Mouse (Mus musculus): ENCODE data around the gene Pax5. TPM values are rescaled to one million over a fixed set of nuclear protein-coding genes. Genes with fewer than 3 reads are reported as not detected.

The Pax5 gene
- polyA plus RNA-seq, 1 experiment from 2014 or later: 9.0 TPM

GRCm38 (mm10) chr4:44518923-44519322 is 191.4 kb downstream of the Pax5 start:
- ATAC-seq (ENCODE audit: low FRiP score, low read depth): no peak; the same call in 1 of the 2 replicates
- H3K27me3 ChIP-seq: peaks cover 54% of the 10 kb centered on the region
- no peak overlapping the region for H3K27ac ChIP-seq (replicated peaks)
- H3K4me2 ChIP-seq (replicated peaks): no peak overlapping the region
- H3K9me3 ChIP-seq: no peaks in the 10 kb centered on the region
- peaks cover 6% of the 10 kb centered on the region; the same call in 1 of the 2 replicates for H3K4me1 ChIP-seq
- H3K9ac ChIP-seq (replicated peaks): no peak overlapping the region
- H3K36me3 ChIP-seq: no peaks in the 10 kb centered on the region
- 43% methylated on average over 11 of the region's 11 CpGs for WGBS
- no peak overlapping the region for H3K4me3 ChIP-seq

GRCm38 (mm10) chr4:44513981-44514380 is 196.3 kb downstream of the Pax5 start:
- H3K4me2 ChIP-seq (replicated peaks): no peak overlapping the region
- 83% methylated on average over 4 of the region's 4 CpGs for WGBS
- H3K27ac ChIP-seq (replicated peaks): no peak overlapping the region
- H3K4me1 ChIP-seq: peaks cover 14% of the 10 kb centered on the region
- no peak overlapping the region for H3K4me3 ChIP-seq
- H3K27me3 ChIP-seq: peaks cover 47% of the 10 kb centered on the region
- no peak overlapping the region for H3K9ac ChIP-seq (replicated peaks)
- no peak for ATAC-seq (ENCODE audit: low FRiP score, low read depth)
- no peaks in the 10 kb centered on the region for H3K9me3 ChIP-seq
- no peaks in the 10 kb centered on the region for H3K36me3 ChIP-seq

- H3K9me3 ChIP-seq: no peaks in the 10 kb centered on the region
- peaks cover 43% of the 10 kb centered on the region for H3K27me3 ChIP-seq
- H3K9ac ChIP-seq (replicated peaks): no peak overlapping the region
- H3K4me2 ChIP-seq (replicated peaks): no peak overlapping the region
- H3K4me1 ChIP-seq: peaks cover 21% of the 10 kb centered on the region
- ATAC-seq (ENCODE audit: low FRiP score, low read depth): no peak
- no peak overlapping the region for H3K4me3 ChIP-seq
- no peak overlapping the region for H3K27ac ChIP-seq (replicated peaks)
- 16% methylated on average over 7 of the region's 7 CpGs for WGBS
- H3K36me3 ChIP-seq: no peaks in the 10 kb centered on the region
Observed at GRCm38 (mm10) chr4:44511682-44512081, 198.6 kb downstream of the Pax5 start.

- 0 out of 2 replicates have a peak overlapping the region, but pooled peaks have one; percentile 20 for H3K27ac ChIP-seq (replicated peaks)
Observed at GRCm38 (mm10) chr4:44508386-44509226, 201.7 kb downstream of the Pax5 start.

GRCm38 (mm10) chr4:44507861-44508260 is 202.4 kb downstream of the Pax5 start:
- H3K27me3 ChIP-seq: peaks cover 25% of the 10 kb centered on the region
- ATAC-seq (ENCODE audit: low FRiP score, low read depth): no peak
- H3K4me3 ChIP-seq: no peak overlapping the region

More at GRCm38 (mm10) chr4:44508386-44509226, 201.7 kb downstream of the Pax5 start:
- H3K4me1 ChIP-seq: peaks cover 21% of the 10 kb centered on the region
- H3K27me3 ChIP-seq: peaks cover 30% of the 10 kb centered on the region
- peak; percentile 27; the same call in 1 of the 2 replicates for ATAC-seq (ENCODE audit: low FRiP score, low read depth)
- no peak overlapping the region for H3K9ac ChIP-seq (replicated peaks)
- H3K36me3 ChIP-seq: no peaks in the 10 kb centered on the region
- no peak overlapping the region for H3K4me3 ChIP-seq
- H3K9me3 ChIP-seq: no peaks in the 10 kb centered on the region
- peak overlapping the region; percentile 19; the same call in 1 of the 2 replicates for H3K4me2 ChIP-seq (replicated peaks)
- WGBS: 38% methylated on average over 25 of the region's 25 CpGs

GRCm38 (mm10) chr4:44504998-44505397 is 205.3 kb downstream of the Pax5 start:
- Histone ChIP-seq H3K4me3 (no peak overlapping the region), H3K9me3 (no peaks in the 10 kb centered on the region), H3K4me2 (replicated peaks) (no peak overlapping the region), H3K4me1 (peaks cover 27% of the 10 kb centered on the region), H3K9ac (replicated peaks) (no peak overlapping the region), H3K27ac (replicated peaks) (no peak overlapping the region), H3K27me3 (peaks cover 19% of the 10 kb centered on the region), H3K36me3 (no peaks in the 10 kb centered on the region)
- WGBS: 78% methylated on average over 7 of the region's 7 CpGs
- no peak for ATAC-seq (ENCODE audit: low FRiP score, low read depth)

More at GRCm38 (mm10) chr4:44507861-44508260, 202.4 kb downstream of the Pax5 start:
- WGBS: 73% methylated on average over 14 of the region's 14 CpGs
- H3K9ac ChIP-seq (replicated peaks): no peak overlapping the region
- no peaks in the 10 kb centered on the region for H3K9me3 ChIP-seq
- peaks cover 21% of the 10 kb centered on the region for H3K4me1 ChIP-seq
- H3K4me2 ChIP-seq (replicated peaks): peak overlapping the region; percentile 19; the same call in 1 of the 2 replicates
- H3K36me3 ChIP-seq: no peaks in the 10 kb centered on the region
- 0 out of 2 replicates have a peak overlapping the region, but pooled peaks have one; percentile 20 for H3K27ac ChIP-seq (replicated peaks)

- 49% methylated on average over 9 of the region's 9 CpGs for WGBS
- peaks cover 6% of the 10 kb centered on the region; the same call in 1 of the 2 replicates for H3K4me1 ChIP-seq
- no peaks in the 10 kb centered on the region for H3K36me3 ChIP-seq
- no peaks in the 10 kb centered on the region for H3K9me3 ChIP-seq
- no peak overlapping the region for H3K27ac ChIP-seq (replicated peaks)
- H3K4me2 ChIP-seq (replicated peaks): no peak overlapping the region
- no peak overlapping the region for H3K9ac ChIP-seq (replicated peaks)
- no peaks in the 10 kb centered on the region for H3K27me3 ChIP-seq
- H3K4me3 ChIP-seq: no peak overlapping the region
- ATAC-seq (ENCODE audit: low FRiP score, low read depth): no peak
Observed at GRCm38 (mm10) chr4:44502196-44502867, 208.0 kb downstream of the Pax5 start.

- Histone ChIP-seq H3K9me3 (no peaks in the 10 kb centered on the region), H3K36me3 (no peaks in the 10 kb centered on the region), H3K9ac (replicated peaks) (no peak overlapping the region), H3K27ac (replicated peaks) (no peak overlapping the region), H3K27me3 (no peaks in the 10 kb centered on the region), H3K4me1 (peaks cover 6% of the 10 kb centered on the region; the same call in 1 of the 2 replicates), H3K4me2 (replicated peaks) (no peak overlapping the region), H3K4me3 (no peak overlapping the region)
- 79% methylated on average over 5 of the region's 5 CpGs for WGBS
- ATAC-seq (ENCODE audit: low FRiP score, low read depth): no peak
Observed at GRCm38 (mm10) chr4:44498156-44498555, 212.1 kb downstream of the Pax5 start.

- Histone ChIP-seq H3K9me3 (no peaks in the 10 kb centered on the region), H3K27me3 (no peaks in the 10 kb centered on the region), H3K4me3 (no peak overlapping the region), H3K27ac (replicated peaks) (no peak overlapping the region), H3K4me2 (replicated peaks) (no peak overlapping the region), H3K36me3 (no peaks in the 10 kb centered on the region), H3K9ac (replicated peaks) (no peak overlapping the region), H3K4me1 (no peaks in the 10 kb centered on the region)
- 98% methylated on average over 2 of the region's 2 CpGs for WGBS
- ATAC-seq (ENCODE audit: low FRiP score, low read depth): no peak
Observed at GRCm38 (mm10) chr4:44495836-44496235, 214.5 kb downstream of the Pax5 start.

- Histone ChIP-seq H3K36me3 (no peaks in the 10 kb centered on the region), H3K9ac (replicated peaks) (no peak overlapping the region), H3K4me3 (no peak overlapping the region), H3K27me3 (no peaks in the 10 kb centered on the region), H3K9me3 (no peaks in the 10 kb centered on the region), H3K4me1 (no peaks in the 10 kb centered on the region), H3K27ac (replicated peaks) (no peak overlapping the region), H3K4me2 (replicated peaks) (no peak overlapping the region)
- WGBS: 77% methylated on average over 6 of the region's 6 CpGs
- ATAC-seq (ENCODE audit: low FRiP score, low read depth): no peak
Observed at GRCm38 (mm10) chr4:44493756-44494155, 216.5 kb downstream of the Pax5 start.

- H3K4me3 ChIP-seq: no peak overlapping the region
- 79% methylated on average over 6 of the region's 6 CpGs for WGBS
- H3K9ac ChIP-seq (replicated peaks): no peak overlapping the region
- no peaks in the 10 kb centered on the region for H3K9me3 ChIP-seq
- no peaks in the 10 kb centered on the region for H3K27me3 ChIP-seq
- H3K27ac ChIP-seq (replicated peaks): no peak overlapping the region
- H3K4me2 ChIP-seq (replicated peaks): no peak overlapping the region
- no peaks in the 10 kb centered on the region for H3K4me1 ChIP-seq
- no peaks in the 10 kb centered on the region for H3K36me3 ChIP-seq
- no peak for ATAC-seq (ENCODE audit: low FRiP score, low read depth)
Observed at GRCm38 (mm10) chr4:44490872-44491271, 219.4 kb downstream of the Pax5 start.

GRCm38 (mm10) chr4:44488702-44489101 is 221.6 kb downstream of the Pax5 start:
- no peaks in the 10 kb centered on the region for H3K36me3 ChIP-seq
- H3K27ac ChIP-seq (replicated peaks): no peak overlapping the region
- no peak overlapping the region for H3K4me3 ChIP-seq
- H3K9me3 ChIP-seq: no peaks in the 10 kb centered on the region
- H3K27me3 ChIP-seq: no peaks in the 10 kb centered on the region
- no peak overlapping the region for H3K9ac ChIP-seq (replicated peaks)
- ATAC-seq (ENCODE audit: low FRiP score, low read depth): no peak
- 68% methylated on average over 8 of the region's 8 CpGs for WGBS
- no peaks in the 10 kb centered on the region for H3K4me1 ChIP-seq
- H3K4me2 ChIP-seq (replicated peaks): no peak overlapping the region
